In genomic region chr5:116023251-116023661, GRCm38 (mm10) we compare ENCODE assay signal across 8 mouse cellular contexts. TPM values are rescaled to one million over a fixed set of nuclear protein-coding genes. Genes with fewer than 3 reads are reported as not detected.
DNase-seq lines count a peak whose midpoint lies in the region; ATAC-seq and TF ChIP-seq lines count a peak whose summit lies in the region.

No protein-coding gene starts in this region.

- H3K27me3 ChIP-seq in heart, adult 2 months (ENCODE audit: control insufficient read depth, insufficient read depth, low read length) = no peaks in the 10 kb centered on the region
- H3K27me3 ChIP-seq in forebrain, embryonic 13.5 days = no peaks in the 10 kb centered on the region
- H3K27me3 ChIP-seq in kidney, postnatal 0 days (ENCODE audit: insufficient read depth, low read length) = no peaks in the 10 kb centered on the region
- H3K27me3 ChIP-seq in lung, postnatal 0 days (replicated peaks; ENCODE audit: insufficient read depth, low read length) = no peaks in the 10 kb centered on the region

- peak overlapping the region; percentile 83 for H3K4me2 ChIP-seq in forebrain, embryonic 13.5 days
- H3K4me2 ChIP-seq in kidney, postnatal 0 days (ENCODE audit: low read length) = peak overlapping the region; percentile 89
- H3K4me2 ChIP-seq in lung, postnatal 0 days (replicated peaks; ENCODE audit: low read depth, low read length) = peak overlapping the region; percentile 73

- no peak for ATAC-seq in forebrain, embryonic 13.5 days
- ATAC-seq in kidney, postnatal 0 days (replicated peaks; ENCODE audit: low FRiP score, low read depth) = no peak
- no peak for ATAC-seq in lung, postnatal 0 days
- ATAC-seq in megakaryocyte-erythroid progenitor cell, adult 5-6 weeks (replicated peaks; ENCODE audit: low FRiP score, low TSS enrichment, poor library complexity, severe bottlenecking) = no peak

- DNase-seq in heart, adult 2 months = peak in 1 of 2 experiments; percentile 17
- no peak for DNase-seq in heart, postnatal 36 days
- DNase-seq in ES-E14 (ENCODE audit: low read depth, low spot score) = no peak
- peak; percentile 46 for DNase-seq in kidney, postnatal 0 days (ENCODE audit: low spot score)
- peak; percentile 40 for DNase-seq in lung, postnatal 0 days (ENCODE audit: low spot score)
- DNase-seq in embryo, embryonic 11 days = no peak

- H3K79me2 ChIP-seq in heart, adult 2 months (replicated peaks; ENCODE audit: control insufficient read depth, insufficient read depth, low read length) = no peaks in the 10 kb centered on the region

- WGBS in heart, adult 2 months = 12% methylated on average over 8 of the region's 8 CpGs
- 7% methylated on average over 8 of the region's 8 CpGs for WGBS in forebrain, embryonic 13.5 days
- 14% methylated on average over 8 of the region's 8 CpGs for WGBS in kidney, postnatal 0 days
- WGBS in lung, postnatal 0 days = 14% methylated on average over 8 of the region's 8 CpGs

- no peak for TF ChIP-seq CTCF in heart, adult 2 months (IDR thresholded peaks at IDR 0.05)
- no peak for TF ChIP-seq CTCF in kidney, postnatal 0 days (IDR thresholded peaks at IDR 0.05; ENCODE audit: low read depth)
- TF ChIP-seq CTCF in lung, postnatal 0 days (IDR thresholded peaks at IDR 0.05) = no peak

- peak overlapping the region; percentile 94 for H3K27ac ChIP-seq in heart, adult 2 months
- H3K27ac ChIP-seq in ES-E14 (ENCODE audit: insufficient read depth, low read depth, low read length, poor library complexity, severe bottlenecking) = no peak overlapping the region
- H3K27ac ChIP-seq in forebrain, embryonic 13.5 days = peak overlapping the region; percentile 77; the same call in 1 of the 2 replicates
- H3K27ac ChIP-seq in kidney, postnatal 0 days = peak overlapping the region; percentile 94
- H3K27ac ChIP-seq in lung, postnatal 0 days (ENCODE audit: low read length) = peak overlapping the region; percentile 90

- peaks cover 10% of the 10 kb centered on the region for H3K36me3 ChIP-seq in heart, adult 2 months (ENCODE audit: control insufficient read depth, insufficient read depth, low read length)
- peaks cover 29% of the 10 kb centered on the region for H3K36me3 ChIP-seq in ES-E14 (ENCODE audit: control insufficient read depth, insufficient read depth, low read length, poor library complexity, severe bottlenecking)
- peaks cover 43% of the 10 kb centered on the region for H3K36me3 ChIP-seq in forebrain, embryonic 13.5 days (ENCODE audit: poor library complexity, severe bottlenecking)
- peaks cover 27% of the 10 kb centered on the region for H3K36me3 ChIP-seq in kidney, postnatal 0 days (ENCODE audit: insufficient read depth, low read length)
- peaks cover 26% of the 10 kb centered on the region for H3K36me3 ChIP-seq in lung, postnatal 0 days (ENCODE audit: insufficient read depth, low read length)

- H3K9me3 ChIP-seq in ES-E14 (ENCODE audit: control insufficient read depth, insufficient read depth, low read depth, low read length) = no peaks in the 10 kb centered on the region
- H3K9me3 ChIP-seq in forebrain, embryonic 13.5 days (replicated peaks) = no peaks in the 10 kb centered on the region
- H3K9me3 ChIP-seq in kidney, postnatal 0 days (replicated peaks; ENCODE audit: low read length) = no peaks in the 10 kb centered on the region
- H3K9me3 ChIP-seq in lung, postnatal 0 days (ENCODE audit: low read length) = no peaks in the 10 kb centered on the region

- TF ChIP-seq POLR2A in heart, adult 2 months (IDR thresholded peaks at IDR 0.05; ENCODE audit: insufficient read depth, low read depth, low read length) = no peak

- no peak for TF ChIP-seq EP300 in heart, adult 2 months (IDR thresholded peaks at IDR 0.05; ENCODE audit: insufficient read depth, low read depth, low read length)
- no peak for TF ChIP-seq EP300 in lung, postnatal 0 days (IDR thresholded peaks at IDR 0.05)

- intact Hi-C loops in heart, adult 2 months (cut with DNase I) = loop anchor here (10.0 kb wide), 1 partner anchor 368 kb away; no protein-coding TSS in a partner anchor
- intact Hi-C loops in heart, postnatal 36 days (cut with DNase I) = loop anchor here (10.0 kb wide), 1 partner anchor 368 kb away; no protein-coding TSS in a partner anchor

- H3K9ac ChIP-seq in heart, adult 2 months (ENCODE audit: low read depth, low read length) = peak overlapping the region; percentile 75
- H3K9ac ChIP-seq in ES-E14 (ENCODE audit: insufficient read depth, low read depth, low read length, poor library complexity, severe bottlenecking) = peak overlapping the region; percentile 90
- H3K9ac ChIP-seq in forebrain, embryonic 13.5 days = peak overlapping the region; percentile 84
- H3K9ac ChIP-seq in kidney, postnatal 0 days (ENCODE audit: low read depth, low read length) = peak overlapping the region; percentile 82
- H3K9ac ChIP-seq in lung, postnatal 0 days (replicated peaks; ENCODE audit: low read depth) = peak overlapping the region; percentile 79

- in situ Hi-C loops in ES-E14 (cut with MboI; ENCODE audit: low sequenced_read_pairs in 2 of 2, unreplicated experiment in 2 of 2) = no loop called here

- H3K4me1 ChIP-seq in heart, adult 2 months (ENCODE audit: control insufficient read depth, insufficient read depth, low read length) = peaks cover 15% of the 10 kb centered on the region
- peaks cover 0 to 11% of the 10 kb centered on the region in 2 experiments; a peak in 2 of 4 replicates for H3K4me1 ChIP-seq in ES-E14 (ENCODE audit: control insufficient read depth in 2 of 2, insufficient read depth in 2 of 2, low read length in 2 of 2, poor library complexity in 1 of 2)
- H3K4me1 ChIP-seq in forebrain, embryonic 13.5 days = peaks cover 25% of the 10 kb centered on the region
- H3K4me1 ChIP-seq in kidney, postnatal 0 days (replicated peaks; ENCODE audit: insufficient read depth, low read length) = peaks cover 18% of the 10 kb centered on the region; the same call in 1 of the 2 replicates
- H3K4me1 ChIP-seq in lung, postnatal 0 days (ENCODE audit: insufficient read depth, low read depth, low read length) = no peaks in the 10 kb centered on the region; the same call in 1 of the 2 replicates

- peak overlapping the region; percentile 82 for H3K4me3 ChIP-seq in heart, adult 2 months
- H3K4me3 ChIP-seq in ES-E14 (ENCODE audit: insufficient read depth in 1 of 2, low read depth in 1 of 2, low read length in 2 of 2, poor library complexity in 1 of 2, severe bottlenecking in 1 of 2) = peak overlapping the region; percentile 72 to 82
- peak overlapping the region; percentile 83 for H3K4me3 ChIP-seq in forebrain, embryonic 13.5 days
- peak overlapping the region; percentile 72 for H3K4me3 ChIP-seq in kidney, postnatal 0 days (replicated peaks; ENCODE audit: low read depth, low read length)
- H3K4me3 ChIP-seq in lung, postnatal 0 days (ENCODE audit: low read depth, low read length) = peak overlapping the region; percentile 76

TF ChIP-seq in ES-E14, 5 proteins besides CTCF, POLR2A, EP300 and RAD21:
- TF ChIP-seq CHD2 (IDR thresholded peaks at IDR 0.05; ENCODE audit: low read depth, low read length) (no peak), MAFK (IDR thresholded peaks at IDR 0.05; ENCODE audit: insufficient read depth, low read depth, low read length) (no peak), ZC3H11A (IDR thresholded peaks at IDR 0.05; ENCODE audit: borderline replicate concordance, low read depth, low read length) (no peak), HCFC1 (IDR thresholded peaks at IDR 0.05; ENCODE audit: borderline replicate concordance, insufficient read depth, low read length) (no peak), ZNF384 (IDR thresholded peaks at IDR 0.05; ENCODE audit: low read depth, low read length) (no peak)

RNA-seq across cellular contexts. Expression of gene Prkab1, which starts 1.1 kb away (rescaled TPM):
- 10 to 100 TPM; 50.6 to 55.5 TPM for total RNA-seq in heart, adult 2 months (2021)
- 64.8 and 69.7 TPM in 2 replicates for polyA plus RNA-seq in heart, adult 2 months (2012; rRNA removed)
- 10 to 100 TPM; 48.7 to 58.3 TPM for total RNA-seq in heart, postnatal 36 days (2021)
- total RNA-seq in ES-E14 (2012; rRNA removed) = 21.2 and 22.8 TPM in 2 replicates
- polyA plus RNA-seq in forebrain, embryonic 13.5 days (2015; fragmentation: Nextera tagmentation; extraction: Ambion mirVana) = 47.6 and 53.7 TPM in 2 replicates
- polyA plus RNA-seq in kidney, postnatal 0 days (2015; fragmentation: Nextera tagmentation; extraction: Ambion mirVana) = 79.0 and 83.3 TPM in 2 replicates
- 75.1 and 80.6 TPM in 2 replicates for polyA plus RNA-seq in lung, postnatal 0 days (2015; fragmentation: Nextera tagmentation; extraction: Ambion mirVana)
- total RNA-seq in megakaryocyte-erythroid progenitor cell, adult 5-6 weeks (2014; fragmentation: Nextera tagmentation) = 123 and 161 TPM in 2 replicates
- total RNA-seq in megakaryocyte-erythroid progenitor cell, adult 5-6 weeks (2017) = 46.7 and 71.5 TPM in 2 replicates

RNA-seq across cellular contexts. Expression of gene Tmem233, which starts 59.8 kb away (rescaled TPM):
- total RNA-seq in heart, adult 2 months (2021) = not detected
- polyA plus RNA-seq in heart, adult 2 months (2012; rRNA removed) = not detected in 2 replicates
- not detected for total RNA-seq in heart, postnatal 36 days (2021)
- 0.21 TPM in 1 of 2 replicates, not detected in the other for total RNA-seq in ES-E14 (2012; rRNA removed)
- polyA plus RNA-seq in forebrain, embryonic 13.5 days (2015; fragmentation: Nextera tagmentation; extraction: Ambion mirVana) = not detected in 2 replicates
- not detected in 2 replicates for polyA plus RNA-seq in kidney, postnatal 0 days (2015; fragmentation: Nextera tagmentation; extraction: Ambion mirVana)
- 0.11 and 0.18 TPM in 2 replicates for polyA plus RNA-seq in lung, postnatal 0 days (2015; fragmentation: Nextera tagmentation; extraction: Ambion mirVana)
- not detected in 2 replicates for total RNA-seq in megakaryocyte-erythroid progenitor cell, adult 5-6 weeks (2014; fragmentation: Nextera tagmentation)
- not detected in 2 replicates for total RNA-seq in megakaryocyte-erythroid progenitor cell, adult 5-6 weeks (2017)

Comparison
In these comparisons a context has a peak if more than half of its experiments do, and no peak if none do; other contexts are left out.
1. DNase-seq: peak in kidney, postnatal 0 days (single experiment) and lung, postnatal 0 days (single experiment); none in heart, postnatal 36 days (0 of 2), ES-E14 (single experiment) and embryo, embryonic 11 days (single experiment).
2. Peak in every context shown above with its lines, with median percentiles within 50 percentile points of each other: H3K4me3 ChIP-seq, H3K9ac ChIP-seq and H3K4me2 ChIP-seq.